Mouse (Mus musculus) telencephalon, adult 2 months (tissue): Measurements from ENCODE around the gene Myl4.

Experiments
- DNase-seq: peaks from one replicate; pipeline ENCODE4 v3.0.0-alpha.2; 2011; ENCODE audit warnings: low read depth, low spot score

The Myl4 gene

GRCm38 (mm10) chr11:104604192-104604591 lies 53.7 kb downstream of the Myl4 start:
- DNase-seq: no peak

GRCm38 (mm10) chr11:104607491-104608245 lies 57.2 kb downstream of the Myl4 start, which contains the start of gene Itgb3:
Gene Itgb3 (plus strand): TSS chr11:104608000.
- no peak for DNase-seq

GRCm38 (mm10) chr11:104608249-104608920 lies 57.9 kb downstream of the Myl4 start:
- DNase-seq: no peak

GRCm38 (mm10) chr11:104609033-104609684 lies 58.7 kb downstream of the Myl4 start:
- no peak for DNase-seq

- DNase-seq: no peak
These were observed 59.3 kb downstream of the Myl4 start for GRCm38 (mm10) chr11:104609733-104610132.

- no peak for DNase-seq
These were observed 61.2 kb downstream of the Myl4 start for GRCm38 (mm10) chr11:104611579-104612151.

- DNase-seq: no peak
These were observed 63.1 kb downstream of the Myl4 start for GRCm38 (mm10) chr11:104613551-104613950.

GRCm38 (mm10) chr11:104614130-104614529 lies 63.7 kb downstream of the Myl4 start:
- DNase-seq: no peak

GRCm38 (mm10) chr11:104616182-104616581 lies 65.7 kb downstream of the Myl4 start:
- no peak for DNase-seq

GRCm38 (mm10) chr11:104618638-104619076 lies 68.2 kb downstream of the Myl4 start:
- no peak for DNase-seq

GRCm38 (mm10) chr11:104619084-104620022 lies 68.9 kb downstream of the Myl4 start:
- no peak for DNase-seq

- no peak for DNase-seq
These were observed 71.8 kb downstream of the Myl4 start for GRCm38 (mm10) chr11:104622040-104622962.

GRCm38 (mm10) chr11:104624791-104625391 lies 74.4 kb downstream of the Myl4 start:
- no peak for DNase-seq

GRCm38 (mm10) chr11:104625453-104626402 lies 75.3 kb downstream of the Myl4 start:
- no peak for DNase-seq

GRCm38 (mm10) chr11:104626635-104627034 lies 76.2 kb downstream of the Myl4 start:
- DNase-seq: no peak

- DNase-seq: no peak
These were observed 77.3 kb downstream of the Myl4 start for GRCm38 (mm10) chr11:104627616-104628301.

- DNase-seq: no peak
These were observed 78.1 kb downstream of the Myl4 start for GRCm38 (mm10) chr11:104628566-104628965.
